Mouse (Mus musculus) spleen, adult 2 months (tissue): ENCODE measurements at regions not wholly inside any gene's neighbourhood (a gene's known extent, or its start where the extent isn't known, plus 50 kb on each side); places are given as distances from the start of the nearest gene placed in this dataset.

Source experiments
- CTCF ChIP-seq: fragments of 200-500 bp; IDR thresholded peaks from 2 replicates; pipeline ENCODE4 v1.5.1; 2011; ENCODE audit warnings: mild to moderate bottlenecking, inconsistent platforms; ENCODE audit not compliant: insufficient read depth, insufficient read length, insufficient replicate concordance; ENCODE audit errors: extremely low read depth
- POLR2A ChIP-seq: fragments of 200-500 bp; IDR thresholded peaks from 2 replicates; pipeline ENCODE4 v1.6.1; 2011; ENCODE audit warnings: low read depth, low read length, inconsistent platforms

- TF ChIP-seq POLR2A (no peak), CTCF (no peak)
Observed at GRCm38 (mm10) chr1:51616091-51616490, 137.9 kb upstream of the Nabp1 start.
